Mouse (Mus musculus): ENCODE measurements around the gene Bptf.

- TF ChIP-seq GATA1 (IDR thresholded peaks at IDR 0.05; ENCODE audit: borderline replicate concordance, low read length) (no peak), FLI1 (IDR thresholded peaks at IDR 0.05; ENCODE audit: low read length) (no peak)
These were observed 68.9 kb downstream of the Bptf start for GRCm38 (mm10) chr11:107063067-107063466.
